ENCODE assay signal across 8 mouse cellular contexts in the genomic region with DNA sequence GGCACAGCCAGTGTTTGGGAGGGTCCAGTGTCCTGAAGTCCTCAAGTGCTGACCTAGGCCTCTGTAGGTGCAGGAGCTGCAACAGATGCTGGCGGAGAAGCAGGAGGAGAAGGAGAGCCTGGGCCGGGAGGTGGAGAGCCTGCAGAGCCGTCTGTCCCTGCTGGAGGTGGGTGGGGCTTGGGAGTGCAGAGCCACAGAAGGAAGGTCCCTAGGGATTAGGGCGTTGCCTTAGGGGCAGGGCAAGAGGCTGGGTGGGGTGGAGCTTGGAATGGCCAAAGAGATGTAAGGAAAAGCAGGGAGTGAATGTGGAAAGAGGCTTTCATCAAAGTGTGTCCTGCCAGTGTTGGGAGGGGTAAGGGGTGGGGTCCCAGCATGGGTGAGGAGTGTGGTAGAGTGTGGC. TPM values are rescaled to one million over a fixed set of nuclear protein-coding genes. Genes with fewer than 3 reads are reported as not detected.
DNase-seq lines count a peak whose midpoint lies in the region; ATAC-seq and TF ChIP-seq lines count a peak whose summit lies in the region.
"Not testable (repeated sequence)": the region's sequence is repeated elsewhere in the genome, so short reads cannot be mapped to it uniquely, and the experiment has no call there.

No protein-coding gene starts in this region.

- DNase-seq in ES-CJ7 (ENCODE audit: low read depth, low spot score): peak; percentile 82
- DNase-seq in adrenal gland, postnatal 10 days: peak; percentile 36
- DNase-seq in forebrain, embryonic 11.5 days (ENCODE audit: low spot score): peak; percentile 46
- peak; percentile 25 for DNase-seq in kidney, adult 2 months
- peak; percentile 1 to 8 for DNase-seq in left cerebral cortex, adult 8-10 months (ENCODE audit: low spot score in 2 of 2)
- peak; percentile 50 for DNase-seq in lung, postnatal 10 days
- peak; percentile 24 to 31 for DNase-seq in right cerebral cortex, postnatal 10 days (ENCODE audit: low spot score in 2 of 2)
- peak; percentile 15 for DNase-seq in urinary bladder, adult 2 months (ENCODE audit: low spot score)

- not testable (repeated sequence) for H3K4me2 ChIP-seq in forebrain, embryonic 11.5 days (ENCODE audit: low read depth, low read length, severe bottlenecking)

- not testable (repeated sequence) for ATAC-seq in forebrain, embryonic 11.5 days (replicated peaks; ENCODE audit: low FRiP score)

- not testable (repeated sequence) for TF ChIP-seq POLR2A in kidney, adult 2 months (IDR thresholded peaks at IDR 0.05; ENCODE audit: low read depth, low read length)

- H3K27ac ChIP-seq in forebrain, embryonic 11.5 days (ENCODE audit: low read depth, low read length); kidney, adult 2 months (ENCODE audit: insufficient read depth, low read depth, low read length): not testable (repeated sequence)

- H3K4me1 ChIP-seq in forebrain, embryonic 11.5 days (replicated peaks; ENCODE audit: control insufficient read depth, insufficient read depth, low read length); kidney, adult 2 months (ENCODE audit: control insufficient read depth, insufficient read depth, low read length): not testable (repeated sequence)

- WGBS in forebrain, embryonic 11.5 days: 47% methylated on average over 4 of the region's 4 CpGs
- WGBS in kidney, adult 2 months: 43% methylated on average over 4 of the region's 4 CpGs

- not testable (repeated sequence) for H3K4me3 ChIP-seq in forebrain, embryonic 11.5 days (ENCODE audit: low read depth, low read length); kidney, adult 2 months (ENCODE audit: insufficient read depth, low read depth, low read length)

- H3K9ac ChIP-seq in forebrain, embryonic 11.5 days (ENCODE audit: low read length): not testable (repeated sequence)

- not testable (repeated sequence) for TF ChIP-seq CTCF in kidney, adult 2 months (conservative IDR thresholded peaks at IDR 0.05; ENCODE audit: insufficient read depth, insufficient read length, low read depth, low read length)

- H3K27me3 ChIP-seq in forebrain, embryonic 11.5 days (ENCODE audit: control insufficient read depth, insufficient read depth, low read length); kidney, adult 2 months (replicated peaks; ENCODE audit: control insufficient read depth, insufficient read depth, low read length): not testable (repeated sequence)

- not testable (repeated sequence) for H3K36me3 ChIP-seq in forebrain, embryonic 11.5 days (ENCODE audit: control insufficient read depth, insufficient read depth, low read length); kidney, adult 2 months (ENCODE audit: control insufficient read depth, insufficient read depth, low read length)

- not testable (repeated sequence) for H3K9me3 ChIP-seq in forebrain, embryonic 11.5 days (ENCODE audit: control insufficient read depth, low read length)

RNA-seq across cellular contexts. Expression of a gene that starts 8.0 kb away (rescaled TPM):
- total RNA-seq in adrenal gland, postnatal 10 days (2021): 1 to 10 TPM; 2.8 to 3.2 TPM
- polyA plus RNA-seq in forebrain, embryonic 11.5 days (2014; fragmentation: Nextera tagmentation; extraction: Ambion mirVana): 5.0 and 5.2 TPM in 2 replicates
- polyA plus RNA-seq in kidney, adult 2 months (2012; rRNA removed): 0.45 and 0.56 TPM in 2 replicates
- 1 to 10 TPM; 2.7 to 5.4 (median 3.3) TPM for total RNA-seq in left cerebral cortex, adult 8-10 months (2022)
- polyA plus RNA-seq in urinary bladder, adult 2 months (2012; rRNA removed): 3.0 and 3.1 TPM in 2 replicates

RNA-seq across cellular contexts. Expression of a gene that starts 12.5 kb away (rescaled TPM):
- total RNA-seq in adrenal gland, postnatal 10 days (2021): 10 to 100 TPM; 15.2 to 26.7 TPM
- polyA plus RNA-seq in forebrain, embryonic 11.5 days (2014; fragmentation: Nextera tagmentation; extraction: Ambion mirVana): 3.9 and 4.1 TPM in 2 replicates
- polyA plus RNA-seq in kidney, adult 2 months (2012; rRNA removed): 67.1 and 81.0 TPM in 2 replicates
- 10 to 100 TPM; 39.7 to 47.9 (median 43.1) TPM for total RNA-seq in left cerebral cortex, adult 8-10 months (2022)
- polyA plus RNA-seq in urinary bladder, adult 2 months (2012; rRNA removed): 31.0 and 37.3 TPM in 2 replicates

RNA-seq across cellular contexts. Expression of a gene that starts 13.2 kb away (rescaled TPM):
- 10 to 100 TPM; 17.3 to 24.7 TPM for total RNA-seq in adrenal gland, postnatal 10 days (2021)
- 45.0 and 45.5 TPM in 2 replicates for polyA plus RNA-seq in forebrain, embryonic 11.5 days (2014; fragmentation: Nextera tagmentation; extraction: Ambion mirVana)
- polyA plus RNA-seq in kidney, adult 2 months (2012; rRNA removed): 16.3 and 19.7 TPM in 2 replicates
- 10 to 100 TPM; 21.8 to 27.9 (median 25.2) TPM for total RNA-seq in left cerebral cortex, adult 8-10 months (2022)
- polyA plus RNA-seq in urinary bladder, adult 2 months (2012; rRNA removed): 21.3 and 21.5 TPM in 2 replicates

RNA-seq across cellular contexts. Expression of a gene that starts 34.8 kb away (rescaled TPM):
- total RNA-seq in adrenal gland, postnatal 10 days (2021): 1 to 10 TPM; 1.1 to 1.8 TPM
- 1.6 and 2.1 TPM in 2 replicates for polyA plus RNA-seq in forebrain, embryonic 11.5 days (2014; fragmentation: Nextera tagmentation; extraction: Ambion mirVana)
- polyA plus RNA-seq in kidney, adult 2 months (2012; rRNA removed): 1.0 and 1.1 TPM in 2 replicates
- 1 to 10 TPM; 3.3 to 5.4 (median 3.9) TPM for total RNA-seq in left cerebral cortex, adult 8-10 months (2022)
- polyA plus RNA-seq in urinary bladder, adult 2 months (2012; rRNA removed): 2.2 and 2.3 TPM in 2 replicates

RNA-seq across cellular contexts. Expression of a gene that starts 40.0 kb away (rescaled TPM):
- total RNA-seq in adrenal gland, postnatal 10 days (2021): 10 to 100 TPM in 1 of 2 experiments, 1 to 10 TPM in 1; 8.7 to 10.8 TPM
- 3.9 and 7.7 TPM in 2 replicates for polyA plus RNA-seq in forebrain, embryonic 11.5 days (2014; fragmentation: Nextera tagmentation; extraction: Ambion mirVana)
- polyA plus RNA-seq in kidney, adult 2 months (2012; rRNA removed): 3.9 and 4.3 TPM in 2 replicates
- total RNA-seq in left cerebral cortex, adult 8-10 months (2022): 10 to 100 TPM; 10.3 to 17.2 (median 14.0) TPM
- 38.1 and 47.5 TPM in 2 replicates for polyA plus RNA-seq in urinary bladder, adult 2 months (2012; rRNA removed)

Comparison
In these comparisons a context has a peak if more than half of its experiments do, and no peak if none do; other contexts are left out.
1. DNase-seq: peak in every context shown above with its lines; median percentile 82 in ES-CJ7; 50 in lung, postnatal 10 days; 46 in forebrain, embryonic 11.5 days; 36 in adrenal gland, postnatal 10 days; 28 in right cerebral cortex, postnatal 10 days; 25 in kidney, adult 2 months; 15 in urinary bladder, adult 2 months; 4 in left cerebral cortex, adult 8-10 months.